Mouse (Mus musculus) intestine, embryonic 16.5 days (tissue): Measurements from ENCODE around the gene Tesk1. TPM values are rescaled to one million over a fixed set of nuclear protein-coding genes. Genes with fewer than 3 reads are reported as not detected.

Experiments
- ATAC-seq: fragments of 200-750 bp; cut with Nextera tagmentation; 2 replicates; pipeline ENCODE4 v1.8.0; 2017; ENCODE audit warnings: moderate TSS enrichment, moderate library complexity
- H3K27ac ChIP-seq: fragments of 300-500 bp; sonication (generic); 2 replicates; pipeline ENCODE4 v1.5.1; 2014; ENCODE audit warnings: mild to moderate bottlenecking, low read length
- H3K27me3 ChIP-seq: fragments of 300-500 bp; sonication (generic); replicated peaks from 2 replicates; pipeline ENCODE4 v1.6.1; 2014; ENCODE audit warnings: low read length, control low read depth, mixed read lengths; ENCODE audit not compliant: control insufficient read depth, insufficient read depth
- H3K36me3 ChIP-seq: fragments of 300-500 bp; sonication (generic); 2 replicates; pipeline ENCODE4 v1.6.1; 2014; ENCODE audit warnings: low read length, control low read depth; ENCODE audit not compliant: control insufficient read depth, insufficient read depth
- H3K4me1 ChIP-seq: fragments of 300-500 bp; sonication (generic); 2 replicates; pipeline ENCODE4 v1.6.1; 2014; ENCODE audit warnings: low read length, control low read depth, mixed read lengths; ENCODE audit not compliant: control insufficient read depth, insufficient read depth
- H3K4me2 ChIP-seq: fragments of 300-500 bp; sonication (generic); 2 replicates; pipeline ENCODE4 v1.6.1; 2014; ENCODE audit warnings: low read depth, low read length, control low read depth
- H3K4me3 ChIP-seq: fragments of 300-500 bp; sonication (generic); 2 replicates; pipeline ENCODE4 v1.5.1; 2014; ENCODE audit warnings: mild to moderate bottlenecking, low read length
- H3K9ac ChIP-seq: fragments of 300-500 bp; sonication (generic); 2 replicates; pipeline ENCODE4 v1.6.1; 2014; ENCODE audit warnings: low read depth, low read length
- H3K9me3 ChIP-seq: fragments of 300-500 bp; sonication (generic); 2 replicates; pipeline ENCODE4 v1.6.1; 2016; ENCODE audit warnings: low read length, control low read depth; ENCODE audit not compliant: control insufficient read depth
- WGBS: fragments of 180-500 bp; shearing (Covaris S2); extraction: QIAGEN DNeasy Blood & Tissue Kit; methylation state at CpG from one replicate; pipeline ENCODE4 v1.1.7; 2014; 5-methylcytosine and 5-hydroxymethylcytosine counted together
- polyA plus RNA-seq: library from polyadenylated mRNA; unstranded; fragments of >200 nt; fragmentation: Nextera tagmentation; extraction: Ambion mirVana; gene quantifications from 2 replicates; pipeline ENCODE4 v1.2.1, GENCODE M21; 2015

The Tesk1 gene
- polyA plus RNA-seq, 1 experiment from 2014 or later, result 1.7 TPM

DNA sequence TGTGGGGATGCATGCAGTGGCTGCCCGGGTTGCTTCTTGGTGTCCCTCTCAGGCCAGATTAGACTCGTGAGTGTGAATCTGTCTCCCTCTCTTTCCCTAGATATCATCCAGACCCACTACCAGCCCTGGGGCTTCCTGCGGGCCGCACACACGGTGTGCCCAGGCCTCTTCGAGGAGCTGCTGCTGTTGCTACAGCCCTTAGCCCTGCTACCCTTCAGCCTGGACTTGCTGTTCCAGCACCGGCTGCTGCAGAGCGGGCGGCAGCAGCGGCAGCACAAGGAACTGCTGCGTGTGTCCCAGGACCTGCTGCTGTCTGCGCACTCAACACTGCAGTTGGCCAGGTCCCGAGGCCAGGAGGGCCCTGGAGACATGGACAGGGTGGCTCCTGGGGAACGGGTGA is 16.5 kb upstream of the Tesk1 start:
- Histone ChIP-seq H3K27me3 (peaks cover 3% of the 10 kb centered on the region; the same call in 1 of the 2 replicates), H3K4me3 (0 out of 2 replicates have a peak overlapping the region, but pooled peaks have one; percentile 14), H3K4me2 (peak overlapping the region; percentile 36), H3K4me1 (peaks cover 22% of the 10 kb centered on the region), H3K27ac (no peak overlapping the region), H3K9me3 (no peaks in the 10 kb centered on the region), H3K36me3 (peaks cover 36% of the 10 kb centered on the region), H3K9ac (peak overlapping the region; percentile 43)
- WGBS, result 46% methylated on average over 14 of the region's 14 CpGs
- no peak for ATAC-seq

DNA sequence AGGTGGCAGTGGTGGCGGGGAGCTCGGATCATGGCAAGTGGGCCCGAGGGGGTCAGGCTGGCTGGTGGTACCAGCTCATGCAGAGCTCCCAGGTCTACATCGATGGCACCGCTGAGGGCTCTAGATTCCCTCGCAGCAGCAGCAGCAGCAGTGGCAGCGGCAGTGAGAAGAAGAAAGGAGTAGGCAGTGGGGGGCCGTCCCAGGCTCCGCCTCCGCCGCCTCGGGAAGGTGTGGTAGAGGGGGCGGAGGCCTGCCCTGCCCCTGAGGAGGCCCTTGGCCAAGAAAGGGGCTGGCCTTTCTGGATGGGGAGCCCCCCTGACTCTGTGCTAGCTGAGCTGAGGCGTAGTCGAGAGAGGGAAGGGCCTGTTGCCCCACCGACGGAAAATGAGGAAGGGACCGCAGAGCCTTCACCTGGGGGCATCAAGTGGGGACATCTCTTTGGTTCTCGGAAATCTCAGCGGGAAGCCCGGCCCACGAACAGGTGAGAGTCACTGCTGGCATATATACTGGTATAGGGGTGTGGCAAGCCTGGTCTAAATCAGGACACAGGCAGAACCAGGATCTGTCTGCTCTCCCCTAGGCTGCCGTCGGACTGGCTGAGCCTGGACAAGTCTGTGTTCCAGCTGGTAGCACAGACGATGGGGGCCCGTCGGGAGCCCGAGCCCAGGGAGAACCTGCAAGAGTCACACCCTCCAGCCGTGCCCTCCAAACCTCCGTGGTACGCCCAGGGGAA is 15.9 kb upstream of the Tesk1 start:
- Histone ChIP-seq H3K4me2 (peak overlapping the region; percentile 36), H3K9ac (peak overlapping the region; percentile 43), H3K4me3 (peak overlapping the region; percentile 14; the same call in 1 of the 2 replicates), H3K36me3 (peaks cover 36% of the 10 kb centered on the region), H3K9me3 (no peaks in the 10 kb centered on the region), H3K27ac (no peak overlapping the region), H3K27me3 (peaks cover 3% of the 10 kb centered on the region; the same call in 1 of the 2 replicates), H3K4me1 (peaks cover 22% of the 10 kb centered on the region)
- 37% methylated on average over 31 of the region's 31 CpGs for WGBS
- ATAC-seq, result peak; percentile 39; the same call in 1 of the 2 replicates

DNA sequence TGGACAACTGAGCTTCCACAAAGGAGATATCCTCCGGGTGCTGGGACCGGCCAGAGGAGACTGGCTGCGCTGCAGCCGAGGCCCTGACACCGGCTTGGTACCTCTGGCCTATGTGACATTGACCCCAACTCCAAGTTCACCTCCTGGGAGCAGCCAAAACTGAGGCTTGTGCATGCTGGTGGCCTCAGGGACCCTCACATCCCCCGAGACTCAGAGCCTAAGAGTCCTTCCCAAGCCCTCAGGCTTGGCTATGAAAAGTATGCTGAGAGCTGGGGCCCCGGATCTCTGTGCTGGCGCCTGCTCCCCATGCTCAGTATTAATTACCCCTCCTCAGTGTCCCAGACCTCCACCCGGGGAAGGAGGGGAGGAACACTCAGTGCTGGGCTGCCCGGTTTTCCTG is 15.3 kb upstream of the Tesk1 start:
- Histone ChIP-seq H3K27me3 (peaks cover 3% of the 10 kb centered on the region; the same call in 1 of the 2 replicates), H3K4me1 (peaks cover 22% of the 10 kb centered on the region), H3K9me3 (no peaks in the 10 kb centered on the region), H3K4me3 (no peak overlapping the region), H3K27ac (no peak overlapping the region), H3K9ac (no peak overlapping the region; the same call in 1 of the 2 replicates), H3K4me2 (no peak overlapping the region), H3K36me3 (peaks cover 36% of the 10 kb centered on the region)
- WGBS, result 68% methylated on average over 10 of the region's 10 CpGs
- no peak for ATAC-seq

DNA sequence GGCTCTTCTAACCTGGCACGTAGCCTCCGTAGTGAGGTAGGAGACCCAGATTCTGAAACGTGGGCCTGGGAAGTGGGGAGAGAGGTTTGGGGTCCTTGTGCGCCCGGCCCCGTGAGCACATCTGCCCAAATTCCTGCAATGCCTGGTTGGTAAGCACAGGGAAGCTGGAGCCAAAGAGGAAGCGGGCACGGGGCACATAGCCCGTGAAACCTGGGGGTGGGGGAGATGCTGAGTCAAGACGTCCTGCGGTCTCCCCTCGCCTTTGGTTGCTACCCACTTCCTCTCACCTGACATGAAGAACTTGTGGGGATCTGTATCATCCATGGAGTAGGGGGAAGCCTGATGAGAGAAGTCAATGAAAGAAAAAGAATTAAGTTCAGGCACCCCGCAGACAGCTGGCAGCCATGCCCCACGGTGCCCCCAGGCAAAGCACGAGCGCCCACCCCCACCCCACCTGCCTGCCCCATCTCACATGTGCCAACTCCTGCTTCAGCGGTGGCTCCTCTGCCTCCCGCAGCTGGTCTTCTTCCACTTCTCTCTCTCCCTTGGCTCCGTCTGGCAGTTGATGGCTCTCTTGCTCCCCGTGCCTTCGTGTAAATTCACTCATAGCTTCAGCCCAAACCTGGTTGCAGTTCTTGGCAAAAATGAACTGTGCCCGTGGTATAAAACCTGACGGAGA is 14.1 kb upstream of the Tesk1 start:
- peaks cover 26% of the 10 kb centered on the region for H3K36me3 ChIP-seq
- ATAC-seq, result no peak
- H3K4me2 ChIP-seq, result no peak overlapping the region
- peaks cover 3% of the 10 kb centered on the region; the same call in 1 of the 2 replicates for H3K27me3 ChIP-seq
- WGBS, result 38% methylated on average over 23 of the region's 23 CpGs
- H3K9ac ChIP-seq, result no peak overlapping the region
- H3K4me3 ChIP-seq, result no peak overlapping the region
- H3K4me1 ChIP-seq, result peaks cover 22% of the 10 kb centered on the region
- no peak overlapping the region for H3K27ac ChIP-seq
- H3K9me3 ChIP-seq, result no peaks in the 10 kb centered on the region

DNA sequence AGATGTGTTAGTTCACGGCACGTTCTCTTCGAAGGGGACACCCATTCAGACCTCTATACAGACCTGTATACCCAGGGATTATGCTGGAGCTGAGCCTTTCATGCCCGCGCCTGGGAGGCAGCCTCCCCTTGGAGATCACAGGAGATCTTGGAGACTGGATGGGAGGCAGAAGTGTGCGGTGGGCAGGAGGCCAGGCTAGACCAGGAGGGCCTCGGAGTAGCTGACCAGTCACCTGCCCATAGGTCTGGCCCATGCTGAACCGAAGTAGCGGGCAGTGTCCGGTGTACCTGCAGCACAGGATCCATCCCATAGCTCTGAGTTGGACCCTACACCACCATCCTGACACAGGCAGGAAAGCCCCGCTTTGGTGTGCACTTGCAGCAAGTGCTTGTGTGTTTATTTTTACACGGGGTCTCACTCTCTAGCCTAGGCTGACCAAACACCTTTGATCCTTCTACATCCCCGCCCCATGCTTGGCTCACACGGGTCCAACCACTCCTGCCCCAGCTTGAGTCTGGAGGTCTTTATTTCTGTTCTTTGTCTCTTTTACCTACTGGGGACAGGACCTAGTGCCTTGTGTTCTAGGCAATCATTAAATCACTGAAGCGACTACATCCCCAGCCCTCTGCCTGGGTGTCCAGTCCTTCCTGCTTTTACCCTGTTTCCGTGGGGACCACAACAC is 13.4 kb upstream of the Tesk1 start:
- whole genome bisulfite sequencing, result 35% methylated on average over 16 of the region's 16 CpGs
- H3K9me3 ChIP-seq, result no peaks in the 10 kb centered on the region
- 0 out of 2 replicates have a peak, but pooled peaks have one; percentile 14 for ATAC-seq
- H3K27me3 ChIP-seq, result peaks cover 3% of the 10 kb centered on the region; the same call in 1 of the 2 replicates
- H3K9ac ChIP-seq, result peak overlapping the region; percentile 33; the same call in 1 of the 2 replicates
- peaks cover 22% of the 10 kb centered on the region for H3K4me1 ChIP-seq
- H3K36me3 ChIP-seq, result peaks cover 22% of the 10 kb centered on the region
- H3K27ac ChIP-seq, result no peak overlapping the region
- H3K4me3 ChIP-seq, result no peak overlapping the region
- 0 out of 2 replicates have a peak overlapping the region, but pooled peaks have one; percentile 9 for H3K4me2 ChIP-seq

DNA sequence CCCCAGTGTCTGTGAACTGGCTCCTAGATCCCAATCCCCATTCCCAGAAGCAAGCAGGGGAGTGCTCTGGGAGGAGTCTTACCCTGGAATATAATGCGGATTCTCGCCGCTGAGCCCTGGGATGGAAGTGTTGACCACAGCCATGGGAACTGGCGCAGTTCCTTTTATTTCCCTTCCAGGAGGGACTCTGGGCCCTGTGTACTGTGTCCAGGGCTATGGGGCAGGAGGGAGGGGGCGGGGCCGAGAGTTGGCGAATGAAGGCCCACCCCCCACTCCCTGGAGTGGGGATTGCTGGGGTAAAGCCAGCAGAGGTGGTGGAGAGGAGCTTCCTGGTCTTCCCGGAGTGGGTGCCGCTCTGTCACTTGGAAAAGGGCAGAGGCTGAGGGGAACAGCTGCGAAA is 12.8 kb upstream of the Tesk1 start, which contains the start of gene Fam166b:
TSS of gene Fam166b (minus strand) at position 189 of the 400 bp plus-strand sequence.
- 0 out of 2 replicates have a peak within 1 kb of the TSS, but pooled peaks have one; percentile 9 for H3K4me2 ChIP-seq
- ATAC-seq, result peak; percentile 25; the same call in 1 of the 2 replicates
- H3K36me3 ChIP-seq, result peaks cover 15% of the 10 kb centered on the region
- H3K9me3 ChIP-seq, result no peaks in the 10 kb centered on the region
- H3K9ac ChIP-seq, result peak within 1 kb of the TSS; percentile 33; the same call in 1 of the 2 replicates
- no peak within 1 kb of the TSS; the same call in 1 of the 2 replicates for H3K27ac ChIP-seq
- peaks cover 22% of the 10 kb centered on the region for H3K4me1 ChIP-seq
- 8% methylated on average over 10 of the region's 10 CpGs for WGBS
- peaks cover 3% of the 10 kb centered on the region; the same call in 1 of the 2 replicates for H3K27me3 ChIP-seq
- no peak within 1 kb of the TSS for H3K4me3 ChIP-seq

DNA sequence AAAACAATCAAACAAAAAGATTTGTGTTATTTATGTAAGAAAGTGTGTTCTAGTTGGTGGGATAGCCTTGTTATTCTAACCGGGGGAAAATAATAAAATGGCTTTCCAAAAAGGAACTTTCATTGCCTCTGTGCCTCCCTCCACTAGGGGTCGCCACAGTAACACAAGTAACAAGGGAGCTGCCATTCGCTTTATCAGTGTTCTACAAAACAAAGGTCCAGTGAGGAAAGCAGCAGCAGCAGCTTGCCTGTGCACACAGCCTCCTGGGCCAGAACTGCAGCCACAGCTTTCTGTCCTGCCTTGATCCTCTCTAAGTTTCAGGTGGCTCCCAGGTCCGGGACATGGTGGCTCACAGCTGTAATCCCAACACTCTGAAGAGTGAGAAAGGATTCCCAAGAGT is 10.0 kb upstream of the Tesk1 start:
- Histone ChIP-seq H3K36me3 (no peaks in the 10 kb centered on the region), H3K27me3 (peaks cover 3% of the 10 kb centered on the region; the same call in 1 of the 2 replicates), H3K9me3 (no peaks in the 10 kb centered on the region), H3K4me2 (no peak overlapping the region), H3K4me1 (peaks cover 11% of the 10 kb centered on the region), H3K27ac (peak overlapping the region; percentile 51), H3K9ac (peak overlapping the region; percentile 33; the same call in 1 of the 2 replicates), H3K4me3 (no peak overlapping the region)
- WGBS, result 4% methylated on average over 4 of the region's 4 CpGs
- ATAC-seq, result peak; percentile 45

DNA sequence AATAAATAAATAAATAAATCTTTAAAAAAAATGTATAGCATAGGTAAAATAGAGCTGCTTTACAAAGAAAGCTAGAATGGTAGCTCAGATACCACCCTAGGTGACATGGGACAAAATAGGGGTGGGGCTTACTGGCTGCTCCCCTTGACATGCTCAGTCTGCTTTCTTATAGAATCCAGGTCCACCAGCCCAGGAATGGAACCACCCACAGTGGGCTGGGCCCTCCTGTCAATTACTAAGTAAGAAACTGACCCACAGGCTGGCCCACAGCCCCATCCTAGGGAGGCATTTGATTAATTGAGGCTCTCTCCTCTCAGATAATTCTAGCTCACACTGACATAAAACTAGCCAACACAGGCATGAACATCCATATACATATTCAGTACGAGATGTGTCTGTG is 8.9 kb upstream of the Tesk1 start:
- Histone ChIP-seq H3K4me1 (peaks cover 11% of the 10 kb centered on the region), H3K27me3 (no peaks in the 10 kb centered on the region), H3K36me3 (no peaks in the 10 kb centered on the region), H3K9me3 (no peaks in the 10 kb centered on the region), H3K27ac (no peak overlapping the region), H3K4me2 (no peak overlapping the region), H3K4me3 (no peak overlapping the region), H3K9ac (no peak overlapping the region)
- WGBS, result 76% methylated on average over 1 of the region's 1 CpGs
- no peak for ATAC-seq
